Mouse (Mus musculus): ENCODE measurements around the gene Lgr6. TPM values are rescaled to one million over a fixed set of nuclear protein-coding genes. Genes with fewer than 3 reads are reported as not detected.
A peak's percentile ranks its signal among the peaks of the same experiment; 100 is the strongest.

The Lgr6 gene
- polyA plus RNA-seq, 1 experiment from 2014 or later, result 0.05 TPM

DNA sequence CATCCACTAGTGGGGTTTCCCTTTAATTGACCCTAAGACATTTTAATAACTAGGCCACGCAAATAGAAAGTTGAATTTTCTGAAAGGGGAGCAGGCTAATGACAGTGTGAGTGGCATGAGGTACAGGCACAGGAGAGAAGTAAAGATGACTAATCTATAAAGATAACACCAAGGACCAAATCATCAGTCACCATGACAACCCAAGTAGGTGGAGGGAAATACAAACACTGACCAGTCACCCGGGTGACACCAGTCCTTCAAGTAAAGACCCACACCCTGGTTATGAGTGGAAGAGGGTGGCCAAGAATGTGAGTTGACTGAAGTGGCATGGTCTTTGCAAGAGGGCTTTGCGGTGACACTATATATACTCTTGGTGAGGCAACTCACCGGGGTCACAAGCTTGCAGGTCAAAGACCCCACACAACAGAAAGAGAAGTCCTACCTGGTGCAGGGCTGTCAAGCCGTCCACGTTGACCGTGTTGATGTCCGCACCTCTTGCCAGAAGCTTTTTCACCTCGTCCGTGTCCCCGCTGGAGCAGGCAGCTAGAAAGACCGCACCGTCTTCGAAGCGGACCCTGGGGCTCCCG, 149.9 kb downstream of the Lgr6 start:
- 5% methylated on average over 16 of the region's 16 CpGs for WGBS (ENCODE audit: insufficient replicate concordance)
- peak; percentile 4; the same call in 1 of the 2 replicates for ATAC-seq (ENCODE audit: low read depth)

DNA sequence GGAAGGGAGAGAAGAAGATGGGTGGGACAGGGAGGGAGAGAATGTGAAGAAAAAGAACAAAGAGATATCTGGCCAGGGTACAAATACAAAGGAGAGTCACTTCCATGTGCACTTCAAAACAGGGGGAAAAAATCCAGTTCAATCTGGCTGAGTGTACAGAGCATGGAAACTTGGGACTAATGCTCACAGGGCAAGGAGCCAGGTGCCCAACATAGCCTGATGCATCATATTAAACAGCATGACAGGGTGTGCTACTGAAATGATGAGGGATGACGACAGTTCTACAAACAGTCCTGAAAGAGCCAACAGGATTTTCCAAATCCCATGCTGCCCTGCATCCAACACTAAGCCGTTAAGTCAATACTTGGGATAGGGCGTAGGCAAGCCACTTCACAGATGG, 155.1 kb downstream of the Lgr6 start:
- ATAC-seq (ENCODE audit: low read depth), result no peak
- Histone ChIP-seq H3K4me3 (replicated peaks) (no peak overlapping the region), H3K9ac (no peak overlapping the region), H3K9me3 (replicated peaks) (no peaks in the 10 kb centered on the region), H3K36me3 (no peaks in the 10 kb centered on the region), H3K27ac (no peak overlapping the region), H3K4me2 (no peak overlapping the region), H3K27me3 (no peaks in the 10 kb centered on the region), H3K4me1 (replicated peaks) (peaks cover 21% of the 10 kb centered on the region)
- 85% methylated on average over 3 of the region's 3 CpGs for WGBS (ENCODE audit: insufficient replicate concordance)
- no peak for DNase-seq

More for the DNA sequence above, 149.9 kb downstream of the Lgr6 start:
- no peaks in the 10 kb centered on the region for H3K27me3 ChIP-seq
- H3K36me3 ChIP-seq, result no peaks in the 10 kb centered on the region
- H3K4me1 ChIP-seq (replicated peaks), result peaks cover 20% of the 10 kb centered on the region
- peak overlapping the region; percentile 91 for H3K4me2 ChIP-seq
- H3K27ac ChIP-seq, result peak overlapping the region; percentile 80
- no peak for DNase-seq
- peak overlapping the region; percentile 92 for H3K4me3 ChIP-seq (replicated peaks)
- no peaks in the 10 kb centered on the region for H3K9me3 ChIP-seq (replicated peaks)
- peak overlapping the region; percentile 92 for H3K9ac ChIP-seq

DNA sequence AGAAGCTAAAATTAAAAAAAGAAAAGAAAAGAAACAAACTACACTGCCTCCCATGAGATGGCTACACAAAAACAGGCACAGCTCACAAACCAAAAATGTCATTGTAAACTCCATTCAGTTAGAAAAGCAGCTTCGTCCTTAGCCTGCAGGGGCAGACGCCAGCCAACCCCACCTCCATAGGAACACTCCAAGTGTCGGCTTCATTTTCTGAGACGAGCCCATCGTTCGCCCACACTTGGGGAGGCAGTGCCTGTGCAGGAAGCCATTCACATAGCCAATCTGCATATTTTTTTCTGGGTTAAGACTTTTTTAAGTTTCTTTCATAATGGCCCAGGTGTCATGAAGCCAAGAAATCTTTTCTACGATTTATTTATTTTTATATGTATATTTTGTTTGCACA, 157.5 kb downstream of the Lgr6 start:
- peaks cover 11% of the 10 kb centered on the region for H3K4me1 ChIP-seq (replicated peaks)
- DNase-seq (no peak), ATAC-seq (ENCODE audit: low read depth) (no peak)
- H3K27ac ChIP-seq, result no peak overlapping the region
- H3K4me3 ChIP-seq (replicated peaks), result no peak overlapping the region
- H3K36me3 ChIP-seq, result no peaks in the 10 kb centered on the region
- no peaks in the 10 kb centered on the region for H3K27me3 ChIP-seq
- WGBS (ENCODE audit: insufficient replicate concordance), result 86% methylated on average over 7 of the region's 7 CpGs
- H3K9ac ChIP-seq, result no peak overlapping the region
- no peak overlapping the region for H3K4me2 ChIP-seq
- H3K9me3 ChIP-seq (replicated peaks), result no peaks in the 10 kb centered on the region

DNA sequence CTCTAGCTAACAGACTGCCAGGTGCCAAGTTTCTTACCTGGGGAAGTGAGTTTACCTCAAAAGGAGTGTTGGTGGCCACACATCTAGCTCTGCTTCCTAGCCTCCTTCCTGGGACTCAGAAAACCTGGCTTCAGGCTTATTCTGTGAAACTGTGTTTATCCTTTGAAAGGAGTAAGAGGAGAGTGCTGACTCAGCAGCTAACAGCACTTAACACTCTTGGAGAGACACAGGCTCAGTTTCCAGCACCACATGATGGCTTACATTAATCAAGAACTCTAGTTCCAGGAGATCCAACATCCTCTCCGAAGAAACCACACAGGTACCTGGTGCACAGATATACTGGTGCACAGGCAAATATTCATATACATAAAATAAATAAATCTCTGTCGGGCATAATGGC, 162.2 kb downstream of the Lgr6 start:
- no peaks in the 10 kb centered on the region for H3K36me3 ChIP-seq
- DNase-seq (no peak), ATAC-seq (ENCODE audit: low read depth) (no peak)
- H3K4me3 ChIP-seq (replicated peaks), result no peak overlapping the region
- no peak overlapping the region for H3K9ac ChIP-seq
- no peak overlapping the region for H3K27ac ChIP-seq
- H3K9me3 ChIP-seq (replicated peaks), result no peaks in the 10 kb centered on the region
- H3K4me1 ChIP-seq (replicated peaks), result peaks cover 28% of the 10 kb centered on the region
- WGBS (ENCODE audit: insufficient replicate concordance), result 86% methylated on average over 2 of the region's 2 CpGs
- no peak overlapping the region for H3K4me2 ChIP-seq
- H3K27me3 ChIP-seq, result no peaks in the 10 kb centered on the region

DNA sequence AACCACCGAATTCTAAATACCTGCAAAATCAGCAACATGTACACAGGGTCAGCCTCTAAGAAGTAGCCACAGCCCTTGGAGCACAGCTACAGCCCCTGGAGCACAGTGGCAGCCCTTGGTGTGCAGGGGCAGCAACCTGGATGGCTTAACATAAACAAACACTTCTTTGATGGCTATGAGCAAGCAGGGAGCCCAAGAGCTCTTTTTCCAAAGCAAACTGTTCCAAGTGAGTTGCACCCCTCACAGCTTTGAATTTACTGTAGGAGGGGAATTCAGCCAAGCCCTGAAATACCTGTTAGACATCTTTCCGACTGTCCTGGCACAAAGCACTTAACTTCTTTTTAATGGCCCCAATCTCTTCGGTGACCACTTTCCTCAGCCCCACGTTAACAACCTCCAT, 164.2 kb downstream of the Lgr6 start:
- Histone ChIP-seq H3K36me3 (no peaks in the 10 kb centered on the region), H3K4me2 (no peak overlapping the region), H3K9me3 (replicated peaks) (no peaks in the 10 kb centered on the region), H3K4me3 (replicated peaks) (no peak overlapping the region), H3K27ac (no peak overlapping the region), H3K27me3 (no peaks in the 10 kb centered on the region), H3K9ac (no peak overlapping the region), H3K4me1 (replicated peaks) (peaks cover 17% of the 10 kb centered on the region)
- ATAC-seq (ENCODE audit: low read depth) (no peak), DNase-seq (no peak)
- WGBS (ENCODE audit: insufficient replicate concordance), result 71% methylated on average over 4 of the region's 4 CpGs

DNA sequence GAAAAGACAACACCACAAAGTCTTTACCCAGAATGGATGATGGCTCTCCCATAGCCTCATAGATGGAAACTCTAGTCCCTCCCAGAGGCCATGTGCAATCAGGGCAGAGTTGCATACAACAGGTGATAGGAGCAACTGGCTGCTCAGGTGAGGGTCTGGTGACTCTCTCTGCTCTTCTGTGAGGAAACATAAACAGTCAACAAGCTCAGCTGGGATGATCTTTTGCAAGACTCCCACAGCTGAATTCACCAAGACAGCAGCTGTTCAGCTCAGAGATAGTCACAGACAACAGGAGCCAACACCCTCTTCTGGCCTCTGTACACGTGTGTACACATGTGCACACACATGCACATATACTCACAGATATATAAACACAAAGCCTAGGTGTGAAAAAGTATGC, 166.8 kb downstream of the Lgr6 start:
- H3K4me1 ChIP-seq (replicated peaks), result peaks cover 17% of the 10 kb centered on the region
- ATAC-seq (ENCODE audit: low read depth) (no peak), DNase-seq (no peak)
- no peak overlapping the region for H3K4me3 ChIP-seq (replicated peaks)
- no peak overlapping the region for H3K27ac ChIP-seq
- H3K36me3 ChIP-seq, result no peaks in the 10 kb centered on the region
- no peak overlapping the region for H3K9ac ChIP-seq
- WGBS (ENCODE audit: insufficient replicate concordance), result 74% methylated on average over 1 of the region's 1 CpGs
- H3K4me2 ChIP-seq, result no peak overlapping the region
- H3K27me3 ChIP-seq, result no peaks in the 10 kb centered on the region
- no peaks in the 10 kb centered on the region for H3K9me3 ChIP-seq (replicated peaks)

DNA sequence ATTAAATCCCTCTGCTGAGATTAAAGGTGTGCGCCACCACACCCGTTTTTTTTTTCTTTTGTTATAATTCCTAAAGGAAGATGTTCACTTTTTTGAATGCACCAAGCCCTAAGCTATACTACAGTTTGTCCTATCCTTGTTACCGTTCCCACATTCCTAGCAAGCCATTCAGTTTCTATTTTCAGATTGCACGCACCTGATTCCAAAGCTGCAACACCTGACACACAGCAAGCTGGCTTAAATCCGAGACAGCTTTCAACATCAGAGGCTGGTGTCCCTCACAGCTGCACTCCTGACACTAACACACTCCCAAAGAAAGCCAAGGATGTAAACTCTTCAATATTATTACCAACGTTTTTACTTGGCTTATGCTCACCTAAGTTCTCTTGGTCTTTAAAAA, 168.7 kb downstream of the Lgr6 start:
- H3K9ac ChIP-seq, result no peak overlapping the region
- ATAC-seq (ENCODE audit: low read depth), result no peak

More for the DNA sequence above, 168.7 kb downstream of the Lgr6 start:
- DNase-seq, result no peak
- no peaks in the 10 kb centered on the region for H3K27me3 ChIP-seq
- no peaks in the 10 kb centered on the region for H3K9me3 ChIP-seq (replicated peaks)
- H3K4me1 ChIP-seq (replicated peaks), result peaks cover 15% of the 10 kb centered on the region
- H3K4me3 ChIP-seq (replicated peaks), result no peak overlapping the region
- H3K27ac ChIP-seq, result no peak overlapping the region
- no peaks in the 10 kb centered on the region for H3K36me3 ChIP-seq
- no peak overlapping the region for H3K4me2 ChIP-seq
- 77% methylated on average over 6 of the region's 6 CpGs for WGBS (ENCODE audit: insufficient replicate concordance)

Other genes with a start within 250 kb of the Lgr6 start
- 1.9 and 2.2 TPM in 2 replicates for gene Ppp1r12b, start 149.3 kb downstream of the Lgr6 start, polyA plus RNA-seq (2015; fragmentation: Nextera tagmentation; extraction: Ambion mirVana)
- 44.2 and 44.9 TPM in 2 replicates for gene Ube2t, start 142.7 kb downstream of the Lgr6 start, polyA plus RNA-seq (2015; fragmentation: Nextera tagmentation; extraction: Ambion mirVana)
- 16.0 and 17.9 TPM in 2 replicates for gene Ptpn7, start 27.4 kb upstream of the Lgr6 start, polyA plus RNA-seq (2015; fragmentation: Nextera tagmentation; extraction: Ambion mirVana)
- 8.9 and 10.5 TPM in 2 replicates for gene Arl8a, start 41.5 kb upstream of the Lgr6 start, polyA plus RNA-seq (2015; fragmentation: Nextera tagmentation; extraction: Ambion mirVana)
- not detected in 2 replicates for gene Gpr37l1, start 62.4 kb upstream of the Lgr6 start, polyA plus RNA-seq (2015; fragmentation: Nextera tagmentation; extraction: Ambion mirVana)
- 1.2 and 1.5 TPM in 2 replicates for gene Elf3, start 153.3 kb upstream of the Lgr6 start, polyA plus RNA-seq (2015; fragmentation: Nextera tagmentation; extraction: Ambion mirVana)
- gene Rnpep, start 178.8 kb upstream of the Lgr6 start, polyA plus RNA-seq (2015; fragmentation: Nextera tagmentation; extraction: Ambion mirVana), result 29.4 and 31.4 TPM in 2 replicates
- 203 and 204 TPM in 2 replicates for gene Timm17a, start 208.5 kb upstream of the Lgr6 start, polyA plus RNA-seq (2015; fragmentation: Nextera tagmentation; extraction: Ambion mirVana)
- gene Lmod1, start 219.5 kb upstream of the Lgr6 start, polyA plus RNA-seq (2015; fragmentation: Nextera tagmentation; extraction: Ambion mirVana), result 0.09 and 0.10 TPM in 2 replicates

Data from liver, embryonic 13.5 days (tissue).